Mouse (Mus musculus) MEL (cell line): ENCODE data around the gene Rassf8. TPM values are rescaled to one million over a fixed set of nuclear protein-coding genes. Genes with fewer than 3 reads are reported as not detected.

Source experiments
- DNase-seq: peaks from one replicate; pipeline ENCODE4 v3.0.0; 2011; ENCODE audit warnings: low read depth, low spot score
- H3K27ac ChIP-seq: 2 replicates; pipeline ENCODE4 v1.5.1; 2012; ENCODE audit warnings: low read depth, mild to moderate bottlenecking, control low read depth, low read length, moderate library complexity; ENCODE audit not compliant: control insufficient read depth
- H3K27me3 ChIP-seq, 2 experiments: fragments of 150-350 bp in 1 of 2; sonication (generic) in 1 of 2; 2 replicates each; pipeline ENCODE4 v1.6.1; 2012; ENCODE audit warnings: low read length in 2 of 2, mild to moderate bottlenecking in 2 of 2, improper control_type of control experiment in 1 of 2, moderate library complexity in 1 of 2; ENCODE audit not compliant: insufficient read depth in 2 of 2, control insufficient read depth in 1 of 2
- H3K36me3 ChIP-seq, 2 experiments: 2 replicates each; pipeline ENCODE4 v1.6.1; 2012 to 2014; ENCODE audit warnings: low read length in 2 of 2, improper control_type of control experiment in 1 of 2, inconsistent platforms in 1 of 2, mild to moderate bottlenecking in 1 of 2; ENCODE audit not compliant: insufficient read depth in 2 of 2, control insufficient read depth in 1 of 2
- H3K4me1 ChIP-seq, 2 experiments: fragments of 150-350 bp in 1 of 2; sonication (generic) in 1 of 2; 2 replicates each; pipeline ENCODE4 v1.6.1; 2012; ENCODE audit warnings: low read length in 2 of 2, improper control_type of control experiment in 1 of 2, mild to moderate bottlenecking in 1 of 2; ENCODE audit not compliant: insufficient read depth in 2 of 2, control insufficient read depth in 1 of 2
- H3K4me3 ChIP-seq, 2 experiments: fragments of 150-350 bp in 1 of 2; sonication (generic) in 1 of 2; 2 replicates each; pipeline ENCODE4 v1.5.1; 2012; ENCODE audit warnings: low read depth in 2 of 2, low read length in 2 of 2, mild to moderate bottlenecking in 2 of 2, moderate library complexity in 2 of 2, control low read depth in 1 of 2, improper control_type of control experiment in 1 of 2; ENCODE audit not compliant: control insufficient read depth in 1 of 2, insufficient read depth in 1 of 2
- H3K79me2 ChIP-seq: 2 replicates; pipeline ENCODE4 v1.6.1; 2012; ENCODE audit warnings: mild to moderate bottlenecking, low read length, moderate library complexity; ENCODE audit not compliant: control insufficient read depth, poor library complexity, insufficient read depth
- H3K9ac ChIP-seq: 2 replicates; pipeline ENCODE4 v1.6.1; 2012; ENCODE audit warnings: low read depth, mild to moderate bottlenecking, control low read depth, low read length, moderate library complexity; ENCODE audit not compliant: control insufficient read depth, poor library complexity, severe bottlenecking
- H3K9me3 ChIP-seq: fragments of 150-350 bp; sonication (generic); replicated peaks from 2 replicates; pipeline ENCODE4 v1.6.1; 2012; ENCODE audit warnings: mild to moderate bottlenecking, low read length, improper control_type of control experiment, moderate library complexity; ENCODE audit not compliant: insufficient read depth
- BHLHE40 ChIP-seq: IDR thresholded peaks from 2 replicates; pipeline ENCODE4 v1.6.1; 2012; ENCODE audit warnings: low read depth, mild to moderate bottlenecking, inconsistent platforms, low read length, improper control_type of control experiment, borderline replicate concordance
- EP300 ChIP-seq, 2 experiments: IDR thresholded peaks; 2 replicates each; pipeline ENCODE4 v1.6.1; 2011; ENCODE audit warnings: improper control_type of control experiment in 2 of 2, low read length in 2 of 2, low read depth in 1 of 2, mild to moderate bottlenecking in 1 of 2
- HCFC1 ChIP-seq: IDR thresholded peaks from 2 replicates; pipeline ENCODE4 v1.6.1; 2012; ENCODE audit warnings: low read depth, mild to moderate bottlenecking, inconsistent platforms, low read length, improper control_type of control experiment, moderate library complexity
- JUND ChIP-seq: IDR thresholded peaks from 2 replicates; pipeline ENCODE4 v1.6.1; 2011; ENCODE audit warnings: low read depth, mild to moderate bottlenecking, improper control_type of control experiment, low read length
- KAT2A ChIP-seq: conservative IDR thresholded peaks from 2 replicates; pipeline ENCODE4 v1.6.1; 2012; ENCODE audit warnings: low read depth, low read length, improper control_type of control experiment, inconsistent platforms
- MAFK ChIP-seq: IDR thresholded peaks from 2 replicates; pipeline ENCODE4 v1.6.1; 2011; ENCODE audit warnings: low read depth, mild to moderate bottlenecking, low read length, improper control_type of control experiment, borderline replicate concordance
- MAZ ChIP-seq: IDR thresholded peaks from 2 replicates; pipeline ENCODE4 v1.6.1; 2012; ENCODE audit warnings: low read depth, mild to moderate bottlenecking, inconsistent platforms, low read length, improper control_type of control experiment
- MEF2A ChIP-seq: IDR thresholded peaks from 2 replicates; pipeline ENCODE4 v1.6.1; 2014; ENCODE audit warnings: low read depth, mild to moderate bottlenecking, inconsistent platforms, low read length, improper control_type of control experiment; ENCODE audit not compliant: poor library complexity, insufficient replicate concordance, severe bottlenecking; ENCODE audit errors: extremely low read depth
- MYC ChIP-seq: IDR thresholded peaks from 2 replicates; pipeline ENCODE4 v1.6.1; 2011; ENCODE audit warnings: low read depth, mild to moderate bottlenecking, low read length, improper control_type of control experiment, moderate library complexity
- NRF1 ChIP-seq: IDR thresholded peaks from 2 replicates; pipeline ENCODE4 v1.6.1; 2014; ENCODE audit warnings: low read depth, mild to moderate bottlenecking, inconsistent platforms, low read length, improper control_type of control experiment, moderate library complexity; ENCODE audit not compliant: poor library complexity, insufficient read depth, severe bottlenecking
- POLR2A ChIP-seq, 2 experiments: IDR thresholded peaks; 2 replicates each; pipeline ENCODE4 v1.6.1; 2011 to 2012; ENCODE audit warnings: low read length in 2 of 2, mild to moderate bottlenecking in 2 of 2, control low read depth in 1 of 2, improper control_type of control experiment in 1 of 2, low read depth in 1 of 2, moderate library complexity in 1 of 2; ENCODE audit not compliant: control insufficient read depth in 1 of 2, insufficient read depth in 1 of 2, poor library complexity in 1 of 2
- POLR2AphosphoS2 ChIP-seq: IDR thresholded peaks from 2 replicates; pipeline ENCODE4 v1.6.1; 2011; ENCODE audit warnings: low read length, improper control_type of control experiment
- RAD21 ChIP-seq: IDR thresholded peaks from 2 replicates; pipeline ENCODE4 v1.6.1; 2011; ENCODE audit warnings: mild to moderate bottlenecking, low read depth, low read length, improper control_type of control experiment
- SIN3A ChIP-seq: IDR thresholded peaks from 2 replicates; pipeline ENCODE4 v1.6.1; 2012; ENCODE audit warnings: low read length, improper control_type of control experiment, inconsistent platforms
- TBP ChIP-seq: IDR thresholded peaks from 2 replicates; pipeline ENCODE4 v1.8.0; 2011; ENCODE audit warnings: low read depth, low read length, improper control_type of control experiment
- TCF12 ChIP-seq: IDR thresholded peaks from 2 replicates; pipeline ENCODE4 v1.6.1; 2014; ENCODE audit warnings: low read depth, mild to moderate bottlenecking, inconsistent platforms, low read length, improper control_type of control experiment, moderate library complexity
- UBTF ChIP-seq: IDR thresholded peaks from 2 replicates; pipeline ENCODE4 v1.6.1; 2012; ENCODE audit warnings: low read depth, mild to moderate bottlenecking, inconsistent platforms, low read length, improper control_type of control experiment, moderate library complexity, borderline replicate concordance; ENCODE audit not compliant: insufficient read depth
- USF2 ChIP-seq, 2 experiments: IDR thresholded peaks; 2 replicates each; pipeline ENCODE4 v1.6.1; 2011 to 2012; ENCODE audit warnings: improper control_type of control experiment in 2 of 2, low read length in 2 of 2, borderline replicate concordance in 1 of 2, inconsistent platforms in 1 of 2, low read depth in 1 of 2, mild to moderate bottlenecking in 1 of 2; ENCODE audit not compliant: insufficient read depth in 1 of 2
- ZKSCAN1 ChIP-seq: IDR thresholded peaks from 2 replicates; pipeline ENCODE4 v1.6.1; 2012; ENCODE audit warnings: low read depth, mild to moderate bottlenecking, inconsistent platforms, low read length, improper control_type of control experiment, moderate library complexity
- ZMIZ1 ChIP-seq: IDR thresholded peaks from 2 replicates; pipeline ENCODE4 v1.6.1; 2012; ENCODE audit warnings: low read depth, mild to moderate bottlenecking, inconsistent platforms, low read length, improper control_type of control experiment, moderate library complexity
- ZNF384 ChIP-seq: IDR thresholded peaks from 2 replicates; pipeline ENCODE4 v1.6.1; 2012; ENCODE audit warnings: low read depth, mild to moderate bottlenecking, inconsistent platforms, low read length, improper control_type of control experiment
- polyA plus RNA-seq, 2 experiments: library from polyadenylated mRNA; stranded (reverse) in 1 of 2; unstranded in 1 of 2; fragments of >175 nt in 1 of 2; fragments of >200 nt in 1 of 2; gene quantifications; 2 replicates each; pipeline versions ENCODE4 v1.2.1 to v1.2.4; 2012; ENCODE audit warnings: low replicate concordance in 2 of 2, low read depth in 1 of 2; ENCODE audit not compliant: insufficient read length in 2 of 2, insufficient read depth in 1 of 2, missing spikeins in 1 of 2
- total RNA-seq: library from RNA; depleted of rRNA; stranded (reverse); fragments of 300-350 nt; gene quantifications from 2 replicates; pipeline ENCODE4 v1.2.3, GENCODE M21; 2012

Gene Rassf8
- total and polyA plus RNA-seq, 3 experiments = not detected

DNA sequence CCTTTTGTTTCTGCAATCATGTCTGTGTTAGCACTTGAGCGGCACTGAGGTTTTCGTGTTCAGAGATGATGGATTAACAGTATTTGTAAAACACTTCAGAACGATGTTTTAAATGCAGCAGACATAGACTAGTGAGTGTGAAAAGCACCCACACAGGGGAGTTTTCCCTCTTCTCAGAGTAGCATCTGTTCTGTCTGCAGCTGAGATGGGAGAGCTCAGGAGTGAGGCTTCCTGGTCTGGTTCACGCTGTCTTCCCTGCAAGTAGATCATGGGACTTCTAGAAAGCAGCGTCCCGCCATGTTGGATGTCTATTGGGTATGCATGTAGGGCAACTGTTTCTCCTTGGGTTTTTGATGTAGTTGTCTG lies 10.1 kb downstream of the Rassf8 start:
- no peak for TF ChIP-seq ZMIZ1
- TF ChIP-seq MAFK = no peak
- no peak for TF ChIP-seq MYC
- DNase-seq = no peak

DNA sequence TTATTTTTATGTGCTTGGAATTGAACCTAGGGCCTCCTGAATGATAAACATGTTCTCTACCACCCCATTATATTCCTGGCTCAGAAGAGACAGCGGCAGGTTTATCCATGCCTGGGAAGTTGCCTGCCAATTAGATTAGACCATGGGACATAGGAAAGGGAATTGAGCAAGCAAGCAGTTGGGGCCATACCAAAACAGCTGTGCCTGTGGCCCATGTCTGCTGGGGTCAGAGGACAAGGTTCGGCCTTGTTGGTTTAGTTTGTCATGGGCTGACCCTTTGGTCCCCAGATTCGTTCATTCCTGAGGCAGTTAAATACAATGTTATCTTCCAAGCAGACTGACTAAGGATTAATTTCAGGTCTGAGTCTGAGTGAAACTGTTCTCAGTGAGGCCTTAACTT lies 10.8 kb downstream of the Rassf8 start:
- Histone ChIP-seq H3K79me2 (no peaks in the 10 kb centered on the region), H3K4me3 (no peak overlapping the region), H3K9me3 (no peaks in the 10 kb centered on the region), H3K36me3 (no peaks in the 10 kb centered on the region), H3K4me1 (no peaks in the 10 kb centered on the region), H3K27me3 (no peaks in the 10 kb centered on the region), H3K9ac (no peak overlapping the region), H3K27ac (no peak overlapping the region)
- no peak for TF ChIP-seq UBTF
- no peak for TF ChIP-seq MEF2A
- no peak for TF ChIP-seq MAZ
- TF ChIP-seq MAFK = no peak
- TF ChIP-seq ZNF384 = no peak
- no peak for TF ChIP-seq HCFC1
- TF ChIP-seq JUND = no peak
- TF ChIP-seq ZMIZ1 = no peak
- no peak for TF ChIP-seq RAD21
- no peak for TF ChIP-seq TCF12
- TF ChIP-seq BHLHE40 = no peak
- no peak for DNase-seq

More for the DNA sequence above, 10.1 kb downstream of the Rassf8 start:
- no peak overlapping the region for H3K9ac ChIP-seq
- H3K27me3 ChIP-seq = no peaks in the 10 kb centered on the region
- H3K27ac ChIP-seq = no peak overlapping the region
- no peaks in the 10 kb centered on the region for H3K79me2 ChIP-seq
- no peaks in the 10 kb centered on the region for H3K4me1 ChIP-seq
- no peak overlapping the region for H3K4me3 ChIP-seq
- no peaks in the 10 kb centered on the region for H3K9me3 ChIP-seq
- H3K36me3 ChIP-seq = no peaks in the 10 kb centered on the region

DNA sequence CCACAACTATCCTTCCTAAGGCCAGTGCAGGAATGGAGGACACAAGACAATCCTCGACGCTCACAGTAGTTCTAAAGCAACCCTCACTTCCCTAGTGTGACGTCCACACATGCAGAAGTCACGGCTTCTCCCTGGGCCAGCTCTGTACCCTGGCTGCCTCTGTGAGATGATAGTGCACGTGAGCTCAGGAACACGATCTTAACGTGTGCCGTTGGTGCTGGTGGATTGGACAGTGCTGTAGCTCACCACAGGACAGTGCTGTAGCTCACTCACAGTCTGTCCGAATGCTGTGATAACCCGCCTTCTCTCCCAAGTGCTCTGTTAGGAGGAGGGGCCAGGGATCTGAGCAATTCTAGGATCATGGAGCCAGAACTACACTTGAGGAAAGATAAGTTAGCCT lies 12.1 kb downstream of the Rassf8 start:
- Histone ChIP-seq H3K27ac (no peak overlapping the region), H3K9me3 (no peaks in the 10 kb centered on the region), H3K27me3 (no peaks in the 10 kb centered on the region), H3K9ac (no peak overlapping the region), H3K79me2 (no peaks in the 10 kb centered on the region), H3K4me1 (no peaks in the 10 kb centered on the region), H3K36me3 (no peaks in the 10 kb centered on the region), H3K4me3 (no peak overlapping the region)
- TF ChIP-seq SIN3A (no peak), NRF1 (no peak), EP300 (IDR thresholded peaks at IDR 0.05; ENCODE audit: low read depth in 1 of 2, low read length in 2 of 2) (no peak), POLR2A (IDR thresholded peaks at IDR 0.05; ENCODE audit: control insufficient read depth in 1 of 2, insufficient read depth in 1 of 2, low read depth in 1 of 2, low read length in 2 of 2, poor library complexity in 1 of 2) (no peak), TBP (no peak), ZKSCAN1 (no peak), USF2 (IDR thresholded peaks at IDR 0.05; ENCODE audit: borderline replicate concordance in 1 of 2, insufficient read depth in 1 of 2, low read depth in 1 of 2, low read length in 2 of 2) (no peak), POLR2AphosphoS2 (no peak), ZNF384 (no peak), KAT2A (no peak)
- no peak for DNase-seq
